Mouse (Mus musculus): Measurements from ENCODE around the gene Bcam. TPM values are rescaled to one million over a fixed set of nuclear protein-coding genes. Genes with fewer than 3 reads are reported as not detected.

The Bcam gene
- polyA plus RNA-seq (2012; rRNA removed): 233 and 256 TPM in 2 replicates

DNA sequence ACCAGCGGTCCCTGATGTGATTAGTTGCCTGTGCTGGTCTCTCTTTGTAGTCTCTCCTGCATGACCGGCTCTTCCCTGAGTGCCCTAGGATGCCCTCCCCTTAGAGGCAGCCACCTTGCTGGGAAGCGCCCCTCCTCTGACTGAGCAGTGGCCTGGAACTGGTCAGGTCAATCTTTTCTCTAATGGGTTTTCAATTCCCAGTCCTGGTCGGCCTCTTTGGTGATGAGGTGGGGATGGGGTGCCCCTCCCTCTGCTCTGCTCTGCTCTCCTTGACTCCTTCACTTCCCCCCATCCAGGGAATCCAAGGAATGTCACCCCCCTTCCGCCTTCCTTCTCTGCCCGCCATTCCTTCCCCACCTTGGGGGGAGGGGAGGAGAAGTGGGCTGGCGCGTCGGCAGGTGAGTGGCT is at the start of gene Bcam:
TSS of gene Bcam (minus strand) at position 33 of the 408 bp plus-strand sequence.

DNA sequence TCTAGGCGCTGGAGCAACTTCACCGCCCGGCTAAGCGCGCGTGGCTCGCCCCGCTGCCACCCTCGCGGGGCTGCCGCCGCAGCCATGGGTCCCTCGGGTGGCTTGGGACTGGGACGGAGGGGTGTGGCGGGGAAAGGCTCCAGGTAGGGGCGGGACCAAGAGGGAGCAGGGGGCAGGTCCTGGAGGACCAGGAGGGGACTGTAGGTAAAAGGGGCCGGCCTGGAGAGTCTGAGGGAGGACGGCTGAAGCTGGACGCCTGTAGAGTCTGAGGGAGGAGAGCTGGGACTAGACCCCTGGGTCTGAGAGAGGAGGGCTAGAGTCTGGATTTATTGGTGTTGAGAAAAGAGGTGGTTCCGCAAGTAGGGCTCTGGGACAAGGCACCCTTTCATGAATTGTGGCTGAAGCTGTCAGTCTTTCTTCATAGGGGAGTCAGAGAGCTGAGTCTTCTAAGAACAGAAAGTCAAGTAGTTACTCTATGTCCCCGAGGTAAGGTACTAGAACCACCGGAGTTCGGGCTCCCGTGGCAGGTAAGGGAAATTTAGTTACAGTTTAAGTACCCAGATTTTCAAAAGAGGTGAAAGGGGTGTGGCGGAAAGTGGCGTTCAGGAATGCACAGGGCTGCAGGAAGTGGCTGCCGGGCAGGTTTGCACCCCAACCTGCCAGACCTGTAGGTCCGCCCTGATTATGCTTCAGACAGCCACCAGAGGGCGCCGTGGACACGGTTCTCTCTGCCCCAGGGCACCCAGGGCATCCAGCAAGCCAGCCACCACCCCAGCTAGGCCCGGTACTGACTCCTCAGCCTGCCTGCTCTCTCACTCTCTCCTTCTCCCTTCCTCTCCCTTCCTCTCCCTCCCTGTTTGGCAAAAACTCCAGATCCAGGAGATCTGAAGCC is 26.1 kb upstream of the Bcam start, which contains the start of gene Cblc:
TSS of gene Cblc (minus strand) at position 113 of the 892 bp plus-strand sequence.

DNA sequence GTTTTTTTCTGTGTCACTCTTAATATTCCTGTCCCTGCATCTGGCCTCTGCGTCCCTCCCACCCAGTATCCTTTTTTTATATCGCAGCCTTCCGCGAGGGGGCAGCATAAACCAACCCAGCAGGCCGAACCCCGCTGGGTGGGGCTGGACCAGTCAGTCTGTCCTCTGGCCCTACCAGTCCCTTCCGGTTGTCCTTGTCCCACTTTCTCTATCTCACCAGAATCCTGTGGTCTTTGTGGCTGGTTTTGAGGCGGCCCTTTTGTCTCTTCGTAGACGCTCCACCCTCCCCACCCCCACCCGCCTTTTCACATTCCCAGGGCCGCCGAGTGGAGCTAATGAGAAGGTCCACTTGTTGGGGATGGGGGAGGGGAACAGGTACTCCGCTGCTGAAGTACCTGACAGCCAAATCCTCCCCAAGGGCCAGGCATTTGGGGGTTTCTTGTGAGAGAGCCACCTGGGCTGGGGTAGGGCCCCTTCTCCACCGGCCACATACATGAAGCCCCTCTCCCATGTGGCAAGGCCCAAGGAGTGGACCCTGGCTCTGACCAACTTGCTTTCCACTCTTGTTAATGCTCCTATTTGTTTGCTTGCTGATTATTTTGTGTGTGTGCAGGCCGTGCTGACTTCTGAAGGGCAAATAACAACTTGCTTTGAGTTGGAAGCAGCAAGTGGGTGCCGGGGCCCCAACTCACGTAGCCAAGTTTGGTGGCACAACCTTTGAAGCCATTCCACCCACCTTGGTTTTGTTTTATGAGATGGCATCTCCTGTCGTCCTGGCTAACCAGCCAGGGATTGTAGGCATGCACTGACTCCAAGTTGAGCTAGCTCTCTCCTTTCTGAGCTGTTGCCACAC is 20.4 kb downstream of the Bcam start, which contains the start of gene Nectin2:
TSS of gene Nectin2 (minus strand) at position 267 of the 853 bp plus-strand sequence.

DNA sequence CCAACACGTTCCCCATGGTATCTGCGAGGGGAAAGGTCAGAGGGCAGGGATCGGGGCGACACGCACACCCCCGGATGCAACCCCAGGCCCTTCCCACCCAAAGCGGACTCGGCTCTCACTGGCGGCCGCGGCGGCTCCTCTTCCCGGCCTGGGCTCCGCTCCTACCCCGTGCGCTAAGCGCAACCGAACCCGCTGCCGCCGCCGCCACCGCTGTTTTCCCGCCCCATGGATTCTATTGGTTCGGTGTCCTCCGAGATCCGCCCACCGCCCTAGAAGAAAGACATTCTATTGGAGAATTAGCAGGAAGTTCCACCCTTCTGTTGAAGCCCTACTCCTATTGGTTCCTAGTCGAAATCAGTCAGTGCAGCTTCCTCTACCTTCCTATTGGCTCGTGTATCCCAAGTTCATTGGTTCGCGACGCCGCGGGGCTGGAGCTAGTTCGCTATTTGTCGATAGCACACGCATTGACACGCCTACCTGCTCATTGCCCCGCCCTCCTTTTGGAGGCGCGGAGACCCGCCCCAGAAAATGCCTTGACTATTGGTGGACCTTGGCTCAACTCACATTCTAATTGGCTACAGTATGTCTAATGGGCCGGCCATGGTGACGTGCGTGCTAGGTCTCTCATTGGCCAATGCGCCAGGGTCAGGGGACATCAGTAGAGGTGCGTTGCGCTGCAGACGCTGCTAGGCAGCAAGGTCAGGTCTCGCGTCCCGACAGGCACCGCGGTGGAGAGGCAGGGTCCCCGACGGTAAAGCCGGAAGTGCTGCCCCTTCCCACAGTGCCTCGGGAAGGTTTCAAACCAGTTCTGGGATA is 55.4 kb downstream of the Bcam start, which contains the start of gene Tomm40:
TSS of gene Tomm40 (minus strand) at position 200 of the 816 bp plus-strand sequence.

Other genes with a start within 250 kb of the Bcam start
- 147 and 159 TPM in 2 replicates for gene Ppp1r37, start 207.9 kb downstream of the Bcam start, polyA plus RNA-seq (2012; rRNA removed)
- gene Zfp296, start 193.7 kb downstream of the Bcam start, polyA plus RNA-seq (2012; rRNA removed): 15.2 and 16.3 TPM in 2 replicates
- gene Gemin7, start 193.4 kb downstream of the Bcam start, polyA plus RNA-seq (2012; rRNA removed): 230 and 252 TPM in 2 replicates
- 248 and 417 TPM in 2 replicates for gene Clasrp, start 166.5 kb downstream of the Bcam start, polyA plus RNA-seq (2012; rRNA removed)
- gene Relb, start 141.6 kb downstream of the Bcam start, polyA plus RNA-seq (2012; rRNA removed): 34.7 and 48.6 TPM in 2 replicates
- gene Clptm1, start 106.0 kb downstream of the Bcam start, polyA plus RNA-seq (2012; rRNA removed): 131 and 152 TPM in 2 replicates
- gene Apoc2, start 93.1 kb downstream of the Bcam start, polyA plus RNA-seq (2012; rRNA removed): 1.2 and 3.3 TPM in 2 replicates
- gene Gm44805, start 89.6 kb downstream of the Bcam start, polyA plus RNA-seq (2012; rRNA removed): not detected in 2 replicates
- gene Apoc4, start 89.5 kb downstream of the Bcam start, polyA plus RNA-seq (2012; rRNA removed): 2.4 and 7.3 TPM in 2 replicates
- gene Apoc1, start 78.4 kb downstream of the Bcam start, polyA plus RNA-seq (2012; rRNA removed): 3.8 and 11.0 TPM in 2 replicates
- gene Apoe, start 71.8 kb downstream of the Bcam start, polyA plus RNA-seq (2012; rRNA removed): 3,327 and 3,331 TPM in 2 replicates
- 131 and 143 TPM in 2 replicates for gene Tomm40, start 55.6 kb downstream of the Bcam start, polyA plus RNA-seq (2012; rRNA removed)
- 136 and 141 TPM in 2 replicates for gene Nectin2, start 20.5 kb downstream of the Bcam start, polyA plus RNA-seq (2012; rRNA removed)
- 8.6 and 11.5 TPM in 2 replicates for gene Cblc, start 25.8 kb upstream of the Bcam start, polyA plus RNA-seq (2012; rRNA removed)
- 78.2 and 94.4 TPM in 2 replicates for gene Bcl3, start 51.8 kb upstream of the Bcam start, polyA plus RNA-seq (2012; rRNA removed)
- 0.49 and 0.91 TPM in 2 replicates for gene Gm19345, start 81.0 kb upstream of the Bcam start, polyA plus RNA-seq (2012; rRNA removed)
- gene Ceacam16, start 90.3 kb upstream of the Bcam start, polyA plus RNA-seq (2012; rRNA removed): 0.15 and 0.31 TPM in 2 replicates
- 0.15 TPM in 2 replicates for gene Ceacam19, start 116.9 kb upstream of the Bcam start, polyA plus RNA-seq (2012; rRNA removed)
- gene Pvr, start 150.1 kb upstream of the Bcam start, polyA plus RNA-seq (2012; rRNA removed): 19.3 and 26.5 TPM in 2 replicates
- 0.68 and 1.3 TPM in 2 replicates for gene Igsf23, start 179.7 kb upstream of the Bcam start, polyA plus RNA-seq (2012; rRNA removed)
- 0.31 and 0.58 TPM in 2 replicates for gene Ceacam20, start 194.4 kb upstream of the Bcam start, polyA plus RNA-seq (2012; rRNA removed)
- gene Nlrp9b, start 220.4 kb upstream of the Bcam start, polyA plus RNA-seq (2012; rRNA removed): 0.87 and 1.3 TPM in 2 replicates

Data from ovary, adult 2 months (tissue).